ENCODE assay signal across 18 mouse cellular contexts in genomic region chr7:78586800-78587199, GRCm38 (mm10).
DNase-seq lines count a peak whose midpoint lies in the region; ATAC-seq and TF ChIP-seq lines count a peak whose summit lies in the region.
"Had no signal": no experiment of that assay in that cellular context is flagged by ENCODE, and none has a peak within 500 bp of the region (broad histone marks: within the 10 kb centered on the region; RNA-seq: fewer than 3 reads in every experiment).

No protein-coding gene starts in this region.

- H3K79me2 ChIP-seq in heart, adult 2 months (replicated peaks; ENCODE audit: control insufficient read depth, insufficient read depth, low read length) = no peaks in the 10 kb centered on the region

- H3K4me1 ChIP-seq in heart, postnatal 0 days (ENCODE audit: control insufficient read depth, insufficient read depth) = no peaks in the 10 kb centered on the region
- no peaks in the 10 kb centered on the region for H3K4me1 ChIP-seq in heart, adult 2 months (ENCODE audit: control insufficient read depth, insufficient read depth, low read length)
- no peaks in the 10 kb centered on the region for H3K4me1 ChIP-seq in midbrain, embryonic 11.5 days (ENCODE audit: control insufficient read depth, insufficient read depth, low read length)
- H3K4me1 ChIP-seq in midbrain, embryonic 10.5 days = peaks cover 5% of the 10 kb centered on the region
- no peaks in the 10 kb centered on the region for H3K4me1 ChIP-seq in liver, embryonic 11.5 days (replicated peaks; ENCODE audit: control insufficient read depth, insufficient read depth, low read length)
- H3K4me1 ChIP-seq: heart, embryonic 15.5 days; liver, embryonic 13.5 days had no signal

- WGBS in heart, postnatal 0 days = 29% methylated on average over 3 of the region's 3 CpGs
- WGBS in heart, adult 2 months = 28% methylated on average over 3 of the region's 3 CpGs
- WGBS in midbrain, embryonic 11.5 days = 27% methylated on average over 3 of the region's 3 CpGs
- WGBS in midbrain, embryonic 10.5 days = 40% methylated on average over 3 of the region's 3 CpGs
- 27% methylated on average over 3 of the region's 3 CpGs for WGBS in liver, embryonic 11.5 days

- peak; percentile 13 for DNase-seq in cerebellum, adult 11 months
- no peak for DNase-seq in cerebellum, adult 8-10 months
- DNase-seq in heart, postnatal 0 days (ENCODE audit: low spot score) = no peak
- no peak for DNase-seq in heart, adult 2 months
- peak; percentile 80 for DNase-seq in midbrain, embryonic 11.5 days (ENCODE audit: low spot score, missing footprints)
- DNase-seq in midbrain, embryonic 10.5 days (ENCODE audit: low spot score) = no peak
- DNase-seq in right cerebral cortex, postnatal 36 days (ENCODE audit: low spot score in 2 of 2) = no peak
- DNase-seq in liver, embryonic 11.5 days (ENCODE audit: low spot score) = no peak
- DNase-seq: adrenal gland, postnatal 36 days; heart, adult 18-20 months; liver, embryonic 13.5 days; right cerebral cortex, postnatal 25 days; thymus, postnatal 14 days had no signal

- ATAC-seq in heart, postnatal 0 days (ENCODE audit: insufficient read depth, low read depth) = no peak
- ATAC-seq in midbrain, embryonic 11.5 days (ENCODE audit: low FRiP score) = no peak
- ATAC-seq in liver, embryonic 11.5 days (replicated peaks; ENCODE audit: low FRiP score) = no peak
- ATAC-seq: activated CD4-positive, CD25-positive, alpha-beta regulatory T cell, adult 4 months; inflammation-experienced regulatory T-cells, adult 6 months had no signal

- H3K9me3 ChIP-seq in heart, postnatal 0 days (replicated peaks; ENCODE audit: control insufficient read depth, low read length) = no peaks in the 10 kb centered on the region
- H3K9me3 ChIP-seq in midbrain, embryonic 11.5 days (ENCODE audit: control insufficient read depth, low read length) = no peaks in the 10 kb centered on the region
- no peaks in the 10 kb centered on the region for H3K9me3 ChIP-seq in midbrain, embryonic 10.5 days (replicated peaks)
- no peaks in the 10 kb centered on the region for H3K9me3 ChIP-seq in liver, embryonic 11.5 days (ENCODE audit: control insufficient read depth, low read length)
- H3K9me3 ChIP-seq: heart, embryonic 15.5 days; hindbrain, embryonic 10.5 days; liver, embryonic 13.5 days; megakaryocyte, embryonic 14.5 days had no signal

- no peak overlapping the region for H3K27ac ChIP-seq in heart, postnatal 0 days (ENCODE audit: low read depth)
- no peak overlapping the region for H3K27ac ChIP-seq in heart, adult 2 months
- no peak overlapping the region for H3K27ac ChIP-seq in midbrain, embryonic 11.5 days (ENCODE audit: low read depth, low read length)
- H3K27ac ChIP-seq in midbrain, embryonic 10.5 days (replicated peaks) = no peak overlapping the region
- no peak overlapping the region for H3K27ac ChIP-seq in liver, embryonic 11.5 days (ENCODE audit: low read depth, low read length)
- H3K27ac ChIP-seq: heart, embryonic 15.5 days; hindbrain, embryonic 10.5 days; liver, embryonic 13.5 days had no signal

- no peak overlapping the region for H3K4me2 ChIP-seq in heart, postnatal 0 days (ENCODE audit: low read depth, low read length)
- no peak overlapping the region for H3K4me2 ChIP-seq in midbrain, embryonic 11.5 days
- H3K4me2 ChIP-seq in liver, embryonic 11.5 days = no peak overlapping the region
- H3K4me2 ChIP-seq: heart, embryonic 15.5 days; liver, embryonic 13.5 days had no signal

- H3K4me3 ChIP-seq in heart, postnatal 0 days (ENCODE audit: low read depth, low read length) = no peak overlapping the region
- no peak overlapping the region for H3K4me3 ChIP-seq in heart, adult 2 months
- H3K4me3 ChIP-seq in midbrain, embryonic 11.5 days (ENCODE audit: low read depth, low read length) = no peak overlapping the region
- no peak overlapping the region for H3K4me3 ChIP-seq in midbrain, embryonic 10.5 days
- no peak overlapping the region for H3K4me3 ChIP-seq in liver, embryonic 11.5 days (ENCODE audit: low read depth, low read length)
- H3K4me3 ChIP-seq: heart, embryonic 15.5 days; hindbrain, embryonic 10.5 days; liver, embryonic 13.5 days; megakaryocyte, embryonic 14.5 days had no signal

- H3K9ac ChIP-seq in heart, postnatal 0 days (replicated peaks; ENCODE audit: low read depth, low read length) = no peak overlapping the region
- no peak overlapping the region for H3K9ac ChIP-seq in heart, adult 2 months (ENCODE audit: low read depth, low read length)
- no peak overlapping the region for H3K9ac ChIP-seq in midbrain, embryonic 11.5 days (ENCODE audit: low read length)
- H3K9ac ChIP-seq in liver, embryonic 11.5 days (ENCODE audit: low read depth, low read length) = no peak overlapping the region
- H3K9ac ChIP-seq: heart, embryonic 15.5 days; liver, embryonic 13.5 days had no signal

- peaks cover 33% of the 10 kb centered on the region for H3K27me3 ChIP-seq in heart, postnatal 0 days (ENCODE audit: control insufficient read depth, insufficient read depth, low read length)
- H3K27me3 ChIP-seq in heart, adult 2 months (ENCODE audit: control insufficient read depth, insufficient read depth, low read length) = peaks cover 1% of the 10 kb centered on the region; the same call in 1 of the 2 replicates
- peaks cover 3% of the 10 kb centered on the region; the same call in 1 of the 2 replicates for H3K27me3 ChIP-seq in midbrain, embryonic 11.5 days (ENCODE audit: control insufficient read depth, insufficient read depth, low read length)
- peaks cover 54% of the 10 kb centered on the region for H3K27me3 ChIP-seq in midbrain, embryonic 10.5 days (ENCODE audit: low read depth, poor library complexity, severe bottlenecking)
- peaks cover 19% of the 10 kb centered on the region for H3K27me3 ChIP-seq in liver, embryonic 11.5 days (replicated peaks; ENCODE audit: control insufficient read depth, insufficient read depth, low read length)

- intact Hi-C loops in heart, adult 2 months (cut with DNase I) = no loop called here

- no peaks in the 10 kb centered on the region for H3K36me3 ChIP-seq in heart, postnatal 0 days (replicated peaks; ENCODE audit: control insufficient read depth, insufficient read depth, low read length)
- no peaks in the 10 kb centered on the region for H3K36me3 ChIP-seq in heart, adult 2 months (ENCODE audit: control insufficient read depth, insufficient read depth, low read length)
- H3K36me3 ChIP-seq in midbrain, embryonic 11.5 days (ENCODE audit: control insufficient read depth, insufficient read depth, low read length) = no peaks in the 10 kb centered on the region
- H3K36me3 ChIP-seq in midbrain, embryonic 10.5 days = no peaks in the 10 kb centered on the region
- H3K36me3 ChIP-seq in liver, embryonic 11.5 days (ENCODE audit: control insufficient read depth, insufficient read depth, low read length) = no peaks in the 10 kb centered on the region
- H3K36me3 ChIP-seq: heart, embryonic 15.5 days; hindbrain, embryonic 10.5 days; liver, embryonic 13.5 days had no signal

- TF ChIP-seq CTCF in heart, postnatal 0 days (IDR thresholded peaks at IDR 0.05; ENCODE audit: low read depth) = 0 out of 2 replicates have a peak, but pooled peaks have one; percentile 2
- TF ChIP-seq CTCF in heart, adult 2 months (IDR thresholded peaks at IDR 0.05) = no peak

- TF ChIP-seq EP300 in heart, postnatal 0 days (IDR thresholded peaks at IDR 0.05; ENCODE audit: low read depth) = no peak
- no peak for TF ChIP-seq EP300 in heart, adult 2 months (IDR thresholded peaks at IDR 0.05; ENCODE audit: insufficient read depth, low read depth, low read length)

- TF ChIP-seq POLR2A in heart, adult 2 months (IDR thresholded peaks at IDR 0.05; ENCODE audit: insufficient read depth, low read depth, low read length) = no peak

Comparison
In these comparisons a context has a peak if more than half of its experiments do, and no peak if none do; other contexts are left out.
1. DNase-seq: peak in cerebellum, adult 11 months (single experiment) and midbrain, embryonic 11.5 days (single experiment); none in cerebellum, adult 8-10 months (single experiment), heart, postnatal 0 days (single experiment), heart, adult 2 months (0 of 2), midbrain, embryonic 10.5 days (single experiment), right cerebral cortex, postnatal 36 days (0 of 2) and liver, embryonic 11.5 days (single experiment).